Comparison of ENCODE assay signal across 24 mouse cellular contexts in the genomic region with DNA sequence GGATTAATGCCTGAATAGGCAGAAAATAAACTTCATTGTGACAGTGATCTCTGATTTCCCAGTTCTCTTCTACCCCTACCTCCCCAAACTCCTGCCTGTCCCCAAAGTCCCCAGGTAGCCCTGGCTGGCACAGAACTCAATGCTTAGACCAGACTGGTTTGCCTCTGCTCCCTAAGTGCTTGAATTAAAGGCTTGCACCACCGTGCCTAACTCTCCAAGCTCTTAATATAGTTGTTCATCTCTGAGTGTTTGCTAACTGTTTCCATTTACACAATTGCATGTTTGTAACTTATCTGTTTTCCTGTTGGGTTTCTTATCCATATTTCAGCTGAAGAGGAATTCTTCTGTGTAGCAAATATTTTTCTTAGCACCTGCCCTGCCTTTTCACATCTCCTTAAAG.
"Had no signal": no experiment of that assay in that cellular context is flagged by ENCODE, and none has a peak within 500 bp of the region (broad histone marks: within the 10 kb centered on the region; RNA-seq: fewer than 3 reads in every experiment).

No protein-coding gene starts in this region.

- H3K4me1 ChIP-seq: hindbrain, embryonic 12.5 days; intestine, embryonic 15.5 days; limb, embryonic 10.5 days; limb, embryonic 12.5 days had no signal

- ATAC-seq: hindbrain, embryonic 16.5 days; inflammation-experienced regulatory T-cells, adult 6 months; intestine, embryonic 15.5 days; intestine, postnatal 0 days had no signal

- H3K36me3 ChIP-seq: hindbrain, embryonic 10.5 days; hindbrain, embryonic 12.5 days; intestine, embryonic 15.5 days; limb, embryonic 10.5 days; limb, embryonic 12.5 days had no signal

- H3K9me3 ChIP-seq: hindbrain, embryonic 12.5 days; intestine, embryonic 15.5 days; limb, embryonic 10.5 days had no signal

- H3K9ac ChIP-seq: hindbrain, embryonic 12.5 days; hindbrain, embryonic 14.5 days; intestine, embryonic 15.5 days; limb, embryonic 12.5 days had no signal

- H3K4me2 ChIP-seq: heart, embryonic 11.5 days; hindbrain, embryonic 12.5 days; hindbrain, embryonic 14.5 days; intestine, embryonic 15.5 days; limb, embryonic 12.5 days had no signal

- H3K27ac ChIP-seq: gastrocnemius, adult 2 months; heart, adult 2 months; hindbrain, embryonic 10.5 days; hindbrain, embryonic 12.5 days; hindbrain, embryonic 14.5 days; intestine, embryonic 15.5 days; layer of hippocampus, adult 2 months; left cerebral cortex, adult 2 months; limb, embryonic 10.5 days; limb, embryonic 12.5 days had no signal

- DNase-seq: gastrocnemius, adult 2 months; gastrocnemius, postnatal 10 days; gastrocnemius, postnatal 25 days; heart, adult 2 months; heart, postnatal 10 days; heart, postnatal 4 days; kidney, adult 18-20 months; kidney, adult 8-10 months; kidney, postnatal 10 days; kidney, postnatal 25 days; kidney, postnatal 4 days; liver had no signal

- H3K27me3 ChIP-seq: hindbrain, embryonic 12.5 days; intestine, embryonic 15.5 days; limb, embryonic 12.5 days had no signal

- H3K4me3 ChIP-seq: gastrocnemius, adult 2 months; heart, adult 2 months; hindbrain, embryonic 10.5 days; hindbrain, embryonic 12.5 days; intestine, embryonic 15.5 days; layer of hippocampus, adult 2 months; left cerebral cortex, adult 2 months; limb, embryonic 10.5 days; limb, embryonic 12.5 days had no signal
